Mouse (Mus musculus): ENCODE results near the gene Tnpo2.
"Not testable (repeated sequence)": the region's sequence is repeated elsewhere in the genome, so short reads cannot be mapped to it uniquely, and the experiment has no call there.

The Tnpo2 gene

GRCm38 (mm10) chr8:85073041-85073612, 36.4 kb downstream of the Tnpo2 start:
- DNase-seq (ENCODE audit: inconsistent ontology term), result no peak

GRCm38 (mm10) chr8:85074167-85074566, 37.5 kb downstream of the Tnpo2 start:
- DNase-seq (ENCODE audit: inconsistent ontology term), result no peak

- no peak for DNase-seq (ENCODE audit: inconsistent ontology term)
Observed at GRCm38 (mm10) chr8:85074617-85075016, 37.9 kb downstream of the Tnpo2 start.

DNA sequence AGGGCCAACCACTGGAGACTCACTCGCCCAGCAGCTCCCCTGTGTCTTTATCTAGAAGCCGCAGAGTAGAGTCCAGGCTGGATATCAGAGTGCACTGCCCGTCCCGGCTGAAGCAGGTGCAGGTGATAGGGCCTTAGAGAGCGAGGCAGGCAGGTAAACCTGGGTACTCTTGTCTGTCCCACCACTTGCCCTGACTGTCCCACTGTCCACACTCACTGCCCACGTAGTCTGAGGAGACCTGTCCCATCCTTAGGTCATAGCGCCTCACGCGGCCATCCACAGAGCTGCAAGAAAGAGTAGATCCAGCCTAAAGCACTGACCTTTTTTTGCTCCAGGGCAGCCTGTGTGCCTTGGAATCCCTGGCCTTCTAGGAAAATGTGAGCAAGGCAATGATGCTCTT, 39.3 kb downstream of the Tnpo2 start:
- DNase-seq (ENCODE audit: inconsistent ontology term), result peak; percentile 24

DNA sequence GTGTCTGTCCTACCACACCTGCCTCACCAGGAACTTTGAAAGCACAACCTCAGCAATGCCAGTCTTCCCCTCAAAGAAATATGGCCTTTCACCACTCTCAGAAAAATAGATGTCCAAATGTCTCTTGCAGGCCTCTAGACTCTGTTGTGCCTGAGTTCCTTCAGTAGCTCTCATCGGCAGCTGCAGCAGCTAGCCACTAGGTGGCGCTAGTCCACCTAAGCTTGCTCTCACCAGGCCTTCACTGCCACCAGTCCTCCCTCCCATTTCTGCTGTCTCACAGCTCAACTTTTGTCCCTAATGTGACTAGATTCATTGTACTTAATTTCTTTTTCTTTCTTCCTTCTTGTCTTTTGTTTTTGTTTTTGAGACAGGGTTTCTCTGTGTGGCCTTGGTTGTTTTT, 40.3 kb downstream of the Tnpo2 start:
- peak; percentile 53 for DNase-seq (ENCODE audit: inconsistent ontology term)

- DNase-seq (ENCODE audit: inconsistent ontology term), result no peak
Observed at GRCm38 (mm10) chr8:85080214-85080531, 43.5 kb downstream of the Tnpo2 start.

- DNase-seq (ENCODE audit: inconsistent ontology term), result peak; percentile 69
Observed at GRCm38 (mm10) chr8:85080532-85081215, 44.0 kb downstream of the Tnpo2 start, which contains the start of gene Wdr83os. TSS of gene Wdr83os (plus strand) at chr8:85080740.

- DNase-seq (ENCODE audit: inconsistent ontology term), result peak; percentile 58
Observed at GRCm38 (mm10) chr8:85081216-85081555, 44.5 kb downstream of the Tnpo2 start, which contains the start of gene Wdr83. TSS of gene Wdr83 (minus strand) at chr8:85081306.

DNA sequence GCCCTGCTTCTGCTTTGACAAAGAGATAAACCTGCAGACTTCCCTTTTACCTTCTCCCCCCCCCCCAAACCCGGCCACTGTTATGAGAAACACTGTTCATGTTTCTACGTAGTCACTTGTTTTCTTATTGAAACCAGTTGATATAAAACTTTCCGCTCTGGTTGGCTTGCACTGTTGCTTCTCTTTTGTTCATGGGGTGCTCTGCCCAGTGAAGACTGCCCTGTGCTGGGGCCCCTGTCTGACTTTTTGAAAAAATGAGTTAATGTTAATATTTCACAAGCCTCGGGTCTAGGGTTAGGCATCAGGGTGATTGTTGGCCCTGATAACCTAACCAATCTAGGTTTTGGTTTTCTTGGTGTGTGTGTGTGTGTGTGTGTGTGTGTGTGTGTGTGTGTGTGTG, 45.5 kb downstream of the Tnpo2 start:
- not testable (repeated sequence) for DNase-seq (ENCODE audit: inconsistent ontology term)

DNA sequence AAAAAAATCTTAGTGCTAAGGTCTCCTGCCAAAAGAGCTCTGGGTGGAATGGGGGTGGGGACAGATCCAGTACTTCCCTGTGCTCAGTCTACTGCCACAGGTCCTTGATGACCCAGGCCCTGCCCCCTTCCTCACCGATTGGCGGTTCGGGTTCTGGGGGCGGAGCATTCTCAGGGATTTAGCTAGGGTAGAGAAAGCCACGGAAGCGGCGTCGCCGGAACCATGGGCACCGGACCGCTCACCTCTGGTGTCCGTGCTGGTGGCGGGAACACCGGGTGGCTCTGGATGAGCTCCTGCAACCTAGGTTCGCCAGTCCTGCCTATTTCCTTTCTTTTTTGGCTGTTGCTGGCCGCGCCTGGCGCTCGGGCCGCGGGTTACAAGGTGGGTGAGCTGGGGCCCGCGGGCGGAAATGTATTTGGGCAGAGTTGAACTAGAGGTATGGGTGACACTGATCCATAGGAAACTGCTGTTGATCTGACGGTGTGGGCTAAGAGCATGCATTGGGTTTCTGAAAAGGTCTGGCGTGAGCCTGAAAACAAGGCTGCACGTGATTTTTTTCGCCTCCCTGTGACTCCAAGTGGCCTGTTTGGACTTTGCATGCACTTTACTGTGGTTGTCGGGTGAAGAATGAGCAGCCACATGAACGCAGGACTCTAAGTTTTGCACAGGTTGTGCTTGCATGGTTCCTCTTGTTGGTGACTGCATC, 46.5 kb downstream of the Tnpo2 start, which contains the start of gene Man2b1:
Man2b1 (plus strand) TSS at position 163 of the 706 bp plus-strand sequence.
- DNase-seq (ENCODE audit: inconsistent ontology term), result peak; percentile 96

DNA sequence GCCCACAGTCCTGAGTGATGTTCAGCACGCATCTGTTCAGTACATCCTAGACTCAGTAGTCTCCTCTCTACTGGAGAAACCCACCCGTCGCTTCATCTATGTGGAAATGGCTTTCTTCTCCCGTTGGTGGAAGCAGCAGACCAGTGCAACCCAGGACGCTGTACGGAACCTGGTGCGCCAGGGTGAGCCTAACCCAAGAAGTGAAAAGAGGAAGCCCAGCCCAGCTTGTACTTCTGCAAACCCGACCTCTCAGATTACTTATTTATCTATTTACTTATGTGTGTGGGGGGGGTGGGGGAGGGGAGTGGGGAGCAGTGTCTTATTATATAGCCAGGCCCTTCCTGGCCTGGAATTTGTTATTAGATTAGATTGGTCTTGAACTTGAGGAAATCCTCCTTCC, 47.9 kb downstream of the Tnpo2 start:
- no peak for DNase-seq (ENCODE audit: inconsistent ontology term)

DNA sequence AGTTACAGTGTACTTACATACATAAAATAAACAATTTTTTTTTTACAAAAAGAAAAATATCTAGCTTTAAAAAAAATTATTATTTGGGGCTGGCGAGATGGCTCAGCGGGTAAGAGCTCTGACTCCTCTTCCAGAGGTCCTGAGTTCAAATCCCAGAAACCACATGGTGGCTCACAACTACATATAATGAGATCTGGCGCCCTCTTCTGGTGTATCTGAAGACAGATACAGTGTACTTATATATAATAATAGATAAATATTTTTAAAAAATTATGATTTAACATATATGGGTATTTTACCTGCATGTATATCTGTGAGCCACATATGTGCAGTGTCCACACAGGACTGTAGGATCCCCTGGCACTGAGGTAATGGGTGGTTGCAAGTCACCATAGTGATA, 49.5 kb downstream of the Tnpo2 start:
- DNase-seq (ENCODE audit: inconsistent ontology term), result no peak

DNA sequence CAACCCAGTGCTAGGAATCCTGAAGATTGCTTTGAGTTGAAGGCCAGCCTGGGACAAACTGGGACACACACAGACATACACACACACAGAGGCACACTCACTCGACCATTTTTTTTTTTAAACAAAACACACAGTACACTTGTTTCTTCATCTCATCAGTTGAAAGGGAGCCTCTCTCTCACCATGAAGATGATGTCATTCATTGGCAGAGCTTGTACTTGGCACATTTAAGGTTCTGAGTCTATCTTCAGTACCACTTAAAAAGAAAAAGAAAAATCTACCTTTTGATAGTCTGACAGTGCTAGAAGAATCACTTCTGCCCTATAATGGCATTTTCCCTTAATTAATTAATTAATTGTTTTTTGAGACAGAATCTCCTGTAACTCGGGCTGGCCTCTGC, 52.1 kb downstream of the Tnpo2 start:
- no peak for DNase-seq (ENCODE audit: inconsistent ontology term)

- no peak for DNase-seq (ENCODE audit: inconsistent ontology term)
Observed at GRCm38 (mm10) chr8:85090856-85091255, 54.1 kb downstream of the Tnpo2 start.

DNA sequence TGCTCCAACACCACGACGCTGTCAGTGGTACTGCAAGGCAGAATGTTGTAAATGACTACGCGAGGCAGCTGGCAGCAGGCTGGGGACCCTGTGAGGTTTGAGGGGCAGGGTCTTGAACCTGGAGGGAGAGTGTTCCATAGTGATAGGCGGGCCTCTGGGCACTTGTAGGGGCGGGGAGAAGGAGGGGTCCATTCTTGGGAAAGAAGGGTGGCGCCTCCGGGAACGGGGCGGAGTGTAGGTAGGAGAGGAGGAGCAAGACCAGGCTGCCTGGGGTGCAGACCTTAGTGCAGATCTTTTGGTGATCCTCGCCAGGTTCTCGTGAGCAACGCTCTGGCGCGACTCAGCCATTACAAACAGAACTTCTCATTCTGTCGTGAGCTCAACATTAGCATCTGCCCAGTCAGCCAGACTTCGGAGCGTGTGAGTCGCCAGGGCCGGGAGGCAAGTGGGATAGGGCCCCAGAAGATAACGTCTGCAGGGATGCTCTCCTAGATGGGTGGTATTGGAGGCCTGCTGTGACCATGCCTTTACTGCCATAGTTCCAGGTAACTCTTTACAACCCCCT, 54.9 kb downstream of the Tnpo2 start:
- no peak for DNase-seq (ENCODE audit: inconsistent ontology term)

- DNase-seq (ENCODE audit: inconsistent ontology term), result no peak
Observed at GRCm38 (mm10) chr8:85095051-85095450, 58.3 kb downstream of the Tnpo2 start.

- no peak for DNase-seq (ENCODE audit: inconsistent ontology term)
Observed at GRCm38 (mm10) chr8:85095566-85095965, 58.9 kb downstream of the Tnpo2 start.

DNA sequence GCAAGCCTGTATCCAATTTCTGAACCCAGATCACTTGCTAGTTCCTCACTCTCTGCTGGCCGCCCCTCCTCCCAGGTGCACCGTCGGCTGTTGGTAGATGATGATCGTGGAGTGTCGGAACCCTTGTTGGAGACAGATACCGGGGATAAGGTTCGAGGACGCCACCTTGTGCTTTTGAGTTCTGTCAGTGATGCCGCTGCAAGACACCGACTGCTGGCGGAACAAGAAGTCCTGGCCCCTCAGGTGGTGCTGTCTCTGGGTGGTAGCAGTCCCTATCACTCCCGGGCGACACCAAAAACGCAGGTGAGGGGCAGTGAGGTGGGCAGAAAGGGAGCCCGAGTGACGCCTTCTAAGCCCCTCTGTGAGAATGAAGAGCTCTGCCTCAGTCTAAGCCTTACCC, 59.5 kb downstream of the Tnpo2 start:
- no peak for DNase-seq (ENCODE audit: inconsistent ontology term)

- no peak for DNase-seq (ENCODE audit: inconsistent ontology term)
Observed at GRCm38 (mm10) chr8:85096850-85097249, 60.1 kb downstream of the Tnpo2 start.

GRCm38 (mm10) chr8:85100076-85100665, 63.5 kb downstream of the Tnpo2 start:
- no peak for DNase-seq (ENCODE audit: inconsistent ontology term)
